Mouse (Mus musculus) bone marrow, adult 2 months (tissue): ENCODE data around the gene Foxj1. TPM values are rescaled to one million over a fixed set of nuclear protein-coding genes. Genes with fewer than 3 reads are reported as not detected.
"Not testable (repeated sequence)": the region's sequence is repeated elsewhere in the genome, so short reads cannot be mapped to it uniquely, and the experiment has no call there.

Experiments
- H3K27ac ChIP-seq: fragments of 200-500 bp; 2 replicates; pipeline ENCODE4 v1.5.1; 2012; ENCODE audit warnings: low read depth, mild to moderate bottlenecking, control low read depth, inconsistent platforms, low read length; ENCODE audit not compliant: control insufficient read depth, poor library complexity, insufficient read depth
- H3K4me1 ChIP-seq: fragments of 200-500 bp; 2 replicates; pipeline ENCODE4 v1.6.1; 2011; ENCODE audit warnings: low read length; ENCODE audit not compliant: control insufficient read depth, insufficient read depth
- H3K4me3 ChIP-seq: fragments of 200-500 bp; replicated peaks from 2 replicates; pipeline ENCODE3; 2011; ENCODE audit warnings: mild to moderate bottlenecking, low read depth, low read length, control low read depth; ENCODE audit not compliant: control insufficient read depth
- CTCF ChIP-seq: fragments of 200-500 bp; IDR thresholded peaks from 2 replicates; pipeline ENCODE4 v1.5.1; 2011; ENCODE audit warnings: low read length, control low read depth; ENCODE audit not compliant: control insufficient read depth, insufficient read depth
- POLR2A ChIP-seq: fragments of 200-500 bp; IDR thresholded peaks from 2 replicates; pipeline ENCODE4 v1.6.1; 2011; ENCODE audit warnings: low read depth, mild to moderate bottlenecking, control low read depth, low read length, borderline replicate concordance; ENCODE audit not compliant: control insufficient read depth
- WGBS: fragments of 180-500 bp; shearing (Covaris S2); methylation state at CpG from one replicate; pipeline ENCODE4 v1.1.7; 2018; 5-methylcytosine and 5-hydroxymethylcytosine counted together
- polyA plus RNA-seq: library from polyadenylated mRNA; stranded (reverse); fragments of >200 nt; gene quantifications from 2 replicates; pipeline ENCODE4 v1.2.4, GENCODE M21; 2011; ENCODE audit warnings: low replicate concordance; ENCODE audit not compliant: missing spikeins, insufficient read depth, insufficient read length

The Foxj1 gene
- polyA plus RNA-seq, 1 experiment: not detected

GRCm38 (mm10) chr11:116369051-116369450, 33.9 kb upstream of the Foxj1 start:
- Histone ChIP-seq H3K27ac (no peak overlapping the region), H3K4me1 (peaks cover 5% of the 10 kb centered on the region), H3K4me3 (no peak overlapping the region)
- WGBS: 66% methylated on average over 14 of the region's 14 CpGs
- TF ChIP-seq CTCF (no peak), POLR2A (no peak)

GRCm38 (mm10) chr11:116368116-116368515, 32.9 kb upstream of the Foxj1 start:
- Histone ChIP-seq H3K4me1 (peaks cover 5% of the 10 kb centered on the region), H3K27ac (no peak overlapping the region), H3K4me3 (no peak overlapping the region)
- 36% methylated on average over 9 of the region's 9 CpGs for WGBS
- TF ChIP-seq POLR2A (no peak), CTCF (peak; percentile 90)

GRCm38 (mm10) chr11:116366647-116367046, 31.4 kb upstream of the Foxj1 start:
- Histone ChIP-seq H3K4me1 (peaks cover 5% of the 10 kb centered on the region), H3K4me3 (no peak overlapping the region), H3K27ac (no peak overlapping the region)
- TF ChIP-seq POLR2A: no peak
- TF ChIP-seq CTCF: no peak
- 86% methylated on average over 1 of the region's 1 CpGs for WGBS

GRCm38 (mm10) chr11:116366124-116366523, 30.9 kb upstream of the Foxj1 start:
- H3K27ac ChIP-seq: no peak overlapping the region
- H3K4me1 ChIP-seq: peaks cover 5% of the 10 kb centered on the region
- no peak overlapping the region for H3K4me3 ChIP-seq
- 58% methylated on average over 2 of the region's 2 CpGs for WGBS
- TF ChIP-seq POLR2A (no peak), CTCF (no peak)

- Histone ChIP-seq H3K4me3 (no peak overlapping the region), H3K27ac (no peak overlapping the region), H3K4me1 (peaks cover 5% of the 10 kb centered on the region)
- no peak for TF ChIP-seq POLR2A
- no peak for TF ChIP-seq CTCF
- WGBS: 90% methylated on average over 13 of the region's 13 CpGs
Measured at GRCm38 (mm10) chr11:116365432-116365831, 30.2 kb upstream of the Foxj1 start.

- H3K4me1 ChIP-seq: peaks cover 1% of the 10 kb centered on the region; the same call in 1 of the 2 replicates
- no peak overlapping the region for H3K4me3 ChIP-seq
- no peak overlapping the region for H3K27ac ChIP-seq
- TF ChIP-seq CTCF (no peak), POLR2A (no peak)
- WGBS: 75% methylated on average over 11 of the region's 11 CpGs
Measured at GRCm38 (mm10) chr11:116362015-116362414, 26.8 kb upstream of the Foxj1 start.

- H3K4me3 ChIP-seq, H3K4me1 ChIP-seq, H3K27ac ChIP-seq: not testable (repeated sequence)
- WGBS: 92% methylated on average over 5 of the region's 5 CpGs
Measured at GRCm38 (mm10) chr11:116360915-116361314, 25.7 kb upstream of the Foxj1 start.

- Histone ChIP-seq H3K27ac (peak overlapping the region; percentile 70), H3K4me3 (no peak overlapping the region), H3K4me1 (peaks cover 1% of the 10 kb centered on the region; the same call in 1 of the 2 replicates)
- 74% methylated on average over 12 of the region's 12 CpGs for WGBS
- TF ChIP-seq CTCF: no peak
- TF ChIP-seq POLR2A: no peak
Measured at GRCm38 (mm10) chr11:116359652-116360051, 24.5 kb upstream of the Foxj1 start.

- H3K4me3 ChIP-seq: peak overlapping the region; percentile 3
- peak overlapping the region; percentile 70 for H3K27ac ChIP-seq
- TF ChIP-seq POLR2A (no peak), CTCF (no peak)
- H3K4me1 ChIP-seq: peaks cover 1% of the 10 kb centered on the region; the same call in 1 of the 2 replicates
- 67% methylated on average over 15 of the region's 15 CpGs for WGBS
Measured at GRCm38 (mm10) chr11:116358926-116359637, 23.9 kb upstream of the Foxj1 start.
